Mouse (Mus musculus) CH12.LX (cell line): ENCODE results near the gene Gm13693. TPM values are rescaled to one million over a fixed set of nuclear protein-coding genes. Genes with fewer than 3 reads are reported as not detected.
"Not testable (repeated sequence)": the region's sequence is repeated elsewhere in the genome, so short reads cannot be mapped to it uniquely, and the experiment has no call there.

Experiments
- DNase-seq: peaks from one replicate; pipeline ENCODE4 v3.0.0-alpha.2; 2013; ENCODE audit errors: extremely low read depth
- H3K27ac ChIP-seq: 2 replicates; pipeline ENCODE4 v1.5.1; 2012; ENCODE audit warnings: low read depth, mild to moderate bottlenecking, control low read depth, moderate library complexity; ENCODE audit not compliant: insufficient read depth
- H3K27me3 ChIP-seq: replicated peaks from 2 replicates; pipeline ENCODE3; 2012; ENCODE audit warnings: inconsistent platforms
- H3K36me3 ChIP-seq, 2 experiments: replicated peaks in 1 of 2; 2 replicates each; pipeline versions ENCODE3 to v1.6.1; 2012; ENCODE audit warnings: inconsistent platforms in 1 of 2, low read length in 1 of 2, mild to moderate bottlenecking in 1 of 2, mixed read lengths in 1 of 2, moderate library complexity in 1 of 2; ENCODE audit not compliant: control insufficient read depth in 1 of 2, insufficient read depth in 1 of 2
- H3K4me1 ChIP-seq, 2 experiments: 2 replicates each; pipeline ENCODE4 v1.6.1; 2012; ENCODE audit warnings: inconsistent platforms in 1 of 2, moderate library complexity in 1 of 2; ENCODE audit not compliant: insufficient read depth in 2 of 2, control insufficient read depth in 1 of 2
- H3K4me2 ChIP-seq: 2 replicates; pipeline ENCODE4 v1.6.1; 2012; ENCODE audit warnings: low read depth, mild to moderate bottlenecking, control low read depth; ENCODE audit not compliant: poor library complexity, insufficient read depth, severe bottlenecking
- H3K4me3 ChIP-seq, 3 experiments: fragments of 150-350 bp in 1 of 3; sonication (generic) in 1 of 3; replicated peaks in 1 of 3; 2 replicates each; pipeline versions ENCODE3 to v1.5.1; 2011 to 2012; ENCODE audit warnings: low read depth in 2 of 3, low read length in 2 of 3, mild to moderate bottlenecking in 2 of 3, moderate library complexity in 2 of 3, control low read depth in 1 of 3, improper control_type of control experiment in 1 of 3, inconsistent platforms in 1 of 3, mixed read lengths in 1 of 3; ENCODE audit not compliant: poor library complexity in 1 of 3
- H3K79me2 ChIP-seq: replicated peaks from 2 replicates; pipeline ENCODE4 v1.6.1; 2012; ENCODE audit warnings: mild to moderate bottlenecking, moderate library complexity; ENCODE audit not compliant: control insufficient read depth, poor library complexity, insufficient read depth, severe bottlenecking; ENCODE audit errors: extremely low read depth
- H3K9ac ChIP-seq: 2 replicates; pipeline ENCODE4 v1.6.1; 2012; ENCODE audit warnings: low read depth, mild to moderate bottlenecking, control low read depth, moderate library complexity; ENCODE audit not compliant: insufficient read depth
- H3K9me3 ChIP-seq: replicated peaks from 2 replicates; pipeline ENCODE3; 2012; ENCODE audit warnings: low read length, inconsistent platforms, mixed read lengths
- E2F4 ChIP-seq: IDR thresholded peaks from 2 replicates; pipeline ENCODE4 v1.6.1; 2011; ENCODE audit warnings: low read depth, low read length, improper control_type of control experiment; ENCODE audit not compliant: insufficient replicate concordance
- EP300 ChIP-seq: IDR thresholded peaks from 2 replicates; pipeline ENCODE4 v1.6.1; 2011; ENCODE audit warnings: low read length, improper control_type of control experiment
- GABPA ChIP-seq: IDR thresholded peaks from 2 replicates; pipeline ENCODE4 v1.6.1; 2012; ENCODE audit warnings: low read depth, low read length, improper control_type of control experiment, inconsistent platforms; ENCODE audit not compliant: insufficient replicate concordance
- JUN ChIP-seq: IDR thresholded peaks from 2 replicates; pipeline ENCODE4 v1.6.1; 2011; ENCODE audit warnings: low read depth, mild to moderate bottlenecking, low read length, improper control_type of control experiment, moderate library complexity; ENCODE audit not compliant: insufficient read depth
- USF2 ChIP-seq: conservative IDR thresholded peaks from 2 replicates; pipeline ENCODE4 v1.6.1; 2011; ENCODE audit warnings: low read depth, low read length, improper control_type of control experiment
- dilution Hi-C: fragments of 300-500 bp; cut with MboI; formaldehyde crosslinking; loops from 2 replicates; pipeline ENCODE4 v1.14.3; 2020; ENCODE audit warnings: low sequenced_read_pairs; ENCODE audit not compliant: extremely low pct_unique_long_range_greater_than_20kb, extremely low pct_ligation_motif_present
- in situ Hi-C: fragments of 300-500 bp; cut with MboI; formaldehyde crosslinking; loops from 3 replicates; pipeline ENCODE4 v1.14.3; 2019; ENCODE audit warnings: low sequenced_read_pairs, low pct_ligation_motif_present, low pct_unique_long_range_greater_than_20kb, mixed read lengths
- polyA plus RNA-seq: library from polyadenylated mRNA; unstranded; fragments of >175 nt; gene quantifications from 2 replicates; pipeline ENCODE4 v1.2.1, GENCODE M21; 2012; ENCODE audit warnings: low read depth; ENCODE audit not compliant: insufficient read length
- total RNA-seq, 2 experiments: library from RNA; depleted of rRNA; stranded (reverse); fragments of 300-350 nt in 1 of 2; fragments of >200 nt in 1 of 2; gene quantifications; 2 replicates each; pipeline ENCODE4 v1.2.3; 2012 to 2014

The Gm13693 gene
- total and polyA plus RNA-seq, 3 experiments, result 0.04 to 0.44 TPM; not detected in 1

DNA sequence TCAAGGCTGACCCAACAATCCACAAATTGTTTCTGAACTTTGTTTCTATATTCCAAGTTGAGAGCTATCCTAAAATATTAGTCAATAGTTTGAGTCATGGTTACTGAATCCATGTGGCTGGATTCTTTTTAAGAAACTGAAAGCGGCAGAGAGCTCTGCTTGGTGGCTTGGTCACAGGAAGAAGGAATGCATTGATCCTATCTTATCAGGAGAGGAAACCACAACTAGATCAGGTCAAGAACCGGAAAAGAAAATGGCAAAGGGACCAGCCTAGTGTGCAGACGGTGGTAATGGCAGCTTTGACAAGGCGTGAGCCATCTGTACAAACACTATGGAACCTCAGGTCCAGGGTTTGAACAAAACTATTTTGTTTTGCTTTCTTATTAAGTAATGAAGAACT is 19.5 kb upstream of the Gm13693 start:
- no peaks in the 10 kb centered on the region for H3K27me3 ChIP-seq
- in situ Hi-C loops, result loop anchor here (25.0 kb wide), 1 partner anchor 129 kb away; the partner anchor contains the start of gene Fam171b
- TF ChIP-seq E2F4 (no peak), EP300 (no peak), JUN (no peak), USF2 (no peak), GABPA (no peak)
- TF ChIP-seq, all 38 proteins: peak for 0
- Histone ChIP-seq H3K79me2 (no peaks in the 10 kb centered on the region), H3K9ac (no peak overlapping the region), H3K4me2 (no peak overlapping the region; the same call in 1 of the 2 replicates), H3K36me3 (no peaks in the 10 kb centered on the region), H3K4me1 (peaks cover 2 to 20% of the 10 kb centered on the region in 2 experiments; a peak in 3 of 4 replicates), H3K4me3 (no peak overlapping the region), H3K27ac (no peak overlapping the region), H3K9me3 (no peaks in the 10 kb centered on the region)
- DNase-seq, result no peak
- dilution Hi-C loops, result no loop called here

GRCm38 (mm10) chr2:83955393-83955792 is 5.9 kb upstream of the Gm13693 start, which contains the start of gene Gm13698:
Gene Gm13698, plus strand, starts transcription at chr2:83955693.
- H3K79me2 ChIP-seq, H3K36me3 ChIP-seq, H3K9ac ChIP-seq, in situ Hi-C loops, H3K27ac ChIP-seq, dilution Hi-C loops, H3K4me3 ChIP-seq, H3K9me3 ChIP-seq, DNase-seq, H3K4me2 ChIP-seq, H3K4me1 ChIP-seq, H3K27me3 ChIP-seq: not testable (repeated sequence)

- H3K27ac ChIP-seq, H3K27me3 ChIP-seq, H3K4me3 ChIP-seq, dilution Hi-C loops, DNase-seq, H3K36me3 ChIP-seq, in situ Hi-C loops, H3K79me2 ChIP-seq, H3K9ac ChIP-seq, H3K9me3 ChIP-seq, H3K4me2 ChIP-seq, H3K4me1 ChIP-seq: not testable (repeated sequence)
Observed at GRCm38 (mm10) chr2:83967013-83967412, 5.7 kb downstream of the Gm13693 start, which contains the start of gene Gm13695. Gene Gm13695, plus strand, starts transcription at chr2:83967313.

DNA sequence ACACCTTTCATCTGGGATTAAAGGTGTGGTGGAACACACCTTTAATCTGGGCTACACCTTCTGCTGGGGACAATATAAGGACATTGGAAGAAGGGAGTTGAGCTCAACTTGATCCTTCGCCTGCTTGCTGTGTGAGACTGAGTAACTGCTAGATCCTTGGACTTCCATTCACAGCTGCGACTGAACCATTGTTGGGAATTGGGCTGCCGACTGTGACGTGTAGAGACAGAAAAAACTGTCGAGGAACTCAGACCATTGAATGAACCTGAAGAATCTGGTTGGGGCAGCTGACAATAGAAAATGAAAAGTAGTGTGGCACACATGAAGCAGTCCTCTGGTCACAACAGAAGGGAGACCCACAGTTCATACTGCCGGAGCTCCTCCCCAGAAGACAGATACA is 11.5 kb downstream of the Gm13693 start, which contains the start of gene Gm13696:
TSS of gene Gm13696 (plus strand) at position 301 of the 400 bp plus-strand sequence.
- in situ Hi-C loops, H3K4me1 ChIP-seq, DNase-seq, H3K79me2 ChIP-seq, H3K27ac ChIP-seq, H3K9me3 ChIP-seq, H3K4me3 ChIP-seq, H3K27me3 ChIP-seq, H3K4me2 ChIP-seq, H3K36me3 ChIP-seq, H3K9ac ChIP-seq, dilution Hi-C loops: not testable (repeated sequence)

DNA sequence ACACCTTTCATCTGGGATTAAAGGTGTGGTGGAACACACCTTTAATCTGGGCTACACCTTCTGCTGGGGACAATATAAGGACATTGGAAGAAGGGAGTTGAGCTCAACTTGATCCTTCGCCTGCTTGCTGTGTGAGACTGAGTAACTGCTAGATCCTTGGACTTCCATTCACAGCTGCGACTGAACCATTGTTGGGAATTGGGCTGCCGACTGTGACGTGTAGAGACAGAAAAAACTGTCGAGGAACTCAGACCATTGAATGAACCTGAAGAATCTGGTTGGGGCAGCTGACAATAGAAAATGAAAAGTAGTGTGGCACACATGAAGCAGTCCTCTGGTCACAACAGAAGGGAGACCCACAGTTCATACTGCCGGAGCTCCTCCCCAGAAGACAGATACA is 17.3 kb downstream of the Gm13693 start, which contains the start of gene Gm13694:
TSS of gene Gm13694 (plus strand) at position 301 of the 400 bp plus-strand sequence.
- dilution Hi-C loops, in situ Hi-C loops, DNase-seq, H3K9ac ChIP-seq, H3K4me2 ChIP-seq, H3K36me3 ChIP-seq, H3K79me2 ChIP-seq, H3K9me3 ChIP-seq, H3K4me3 ChIP-seq, H3K27me3 ChIP-seq, H3K27ac ChIP-seq, H3K4me1 ChIP-seq: not testable (repeated sequence)

GRCm38 (mm10) chr2:83984443-83984842 is 23.1 kb downstream of the Gm13693 start, which contains the start of gene Gm13697:
Gene Gm13697, plus strand, starts transcription at chr2:83984743.
- H3K4me3 ChIP-seq, H3K36me3 ChIP-seq, in situ Hi-C loops, dilution Hi-C loops, DNase-seq, H3K27me3 ChIP-seq, H3K9me3 ChIP-seq, H3K79me2 ChIP-seq, H3K4me2 ChIP-seq, H3K4me1 ChIP-seq, H3K27ac ChIP-seq, H3K9ac ChIP-seq: not testable (repeated sequence)
